In the genomic region with DNA sequence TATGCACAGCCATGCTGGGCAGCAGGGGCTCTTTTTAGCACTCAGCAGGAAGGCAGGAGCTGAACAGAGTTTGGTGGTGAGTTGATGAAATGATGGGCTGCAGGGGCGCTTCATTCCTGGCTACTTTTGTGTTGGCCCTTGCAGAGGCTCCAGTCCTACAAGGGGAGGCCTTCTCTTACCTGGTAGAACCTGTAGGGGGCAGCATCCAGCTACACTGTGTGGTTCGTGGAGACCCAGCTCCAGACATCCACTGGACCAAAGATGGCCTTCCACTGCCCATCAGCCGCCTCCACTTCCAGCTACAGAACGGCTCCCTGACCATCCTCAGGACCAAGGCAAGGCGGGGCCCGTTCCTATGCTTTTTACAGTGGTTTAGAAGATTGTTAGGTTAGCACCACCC, we compare ENCODE assay signal across 8 mouse cellular contexts. TPM values are rescaled to one million over a fixed set of nuclear protein-coding genes. Genes with fewer than 3 reads are reported as not detected.
DNase-seq lines count a peak whose midpoint lies in the region; ATAC-seq and TF ChIP-seq lines count a peak whose summit lies in the region.

No protein-coding gene starts in this region.

- TF ChIP-seq CTCF in liver, embryonic 14.5 days (IDR thresholded peaks at IDR 0.05; ENCODE audit: low read depth): peak; percentile 77
- TF ChIP-seq CTCF in spleen, adult 2 months (IDR thresholded peaks at IDR 0.05; ENCODE audit: extremely low read depth, insufficient read depth, insufficient read length, insufficient replicate concordance): peak; percentile 56; the same call in 1 of the 2 replicates

- H3K36me3 ChIP-seq in forebrain, embryonic 10.5 days (replicated peaks): no peaks in the 10 kb centered on the region
- H3K36me3 ChIP-seq in forebrain, embryonic 16.5 days (ENCODE audit: control insufficient read depth, insufficient read depth): no peaks in the 10 kb centered on the region
- no peaks in the 10 kb centered on the region for H3K36me3 ChIP-seq in neural tube, embryonic 15.5 days
- no peaks in the 10 kb centered on the region for H3K36me3 ChIP-seq in liver, embryonic 14.5 days (replicated peaks; ENCODE audit: control insufficient read depth, insufficient read depth, low read depth)
- no peaks in the 10 kb centered on the region for H3K36me3 ChIP-seq in spleen, adult 2 months (ENCODE audit: control insufficient read depth, insufficient read depth, low read length)

- no peak for TF ChIP-seq EP300 in liver, embryonic 14.5 days (IDR thresholded peaks at IDR 0.05; ENCODE audit: low read depth)

- TF ChIP-seq POLR2A in spleen, adult 2 months (IDR thresholded peaks at IDR 0.05; ENCODE audit: low read depth, low read length): no peak

- no peak for ATAC-seq in forebrain, embryonic 16.5 days
- no peak for ATAC-seq in neural tube, embryonic 15.5 days (ENCODE audit: low FRiP score)
- no peak for ATAC-seq in liver, embryonic 14.5 days (ENCODE audit: insufficient read depth)

- H3K9ac ChIP-seq in forebrain, embryonic 16.5 days (replicated peaks; ENCODE audit: low read depth, low read length): no peak overlapping the region
- no peak overlapping the region for H3K9ac ChIP-seq in neural tube, embryonic 15.5 days (replicated peaks)
- no peak overlapping the region for H3K9ac ChIP-seq in liver, embryonic 14.5 days (replicated peaks)

- H3K27ac ChIP-seq in forebrain, embryonic 10.5 days: no peak overlapping the region
- H3K27ac ChIP-seq in forebrain, embryonic 16.5 days (ENCODE audit: low read length): no peak overlapping the region
- H3K27ac ChIP-seq in neural tube, embryonic 15.5 days (replicated peaks): no peak overlapping the region
- H3K27ac ChIP-seq in liver, embryonic 14.5 days: no peak overlapping the region
- no peak overlapping the region for H3K27ac ChIP-seq in spleen, adult 2 months (ENCODE audit: insufficient read depth, low read length)

- DNase-seq in forebrain, embryonic 10.5 days (ENCODE audit: extremely low spot score, low spot score): peak; percentile 61
- DNase-seq in neural tube, embryonic 10.5 days (ENCODE audit: extremely low spot score, low spot score): peak; percentile 66
- DNase-seq in adrenal gland, postnatal 14 days: peak; percentile 76
- DNase-seq in heart, postnatal 14 days: peak; percentile 40 to 53
- no peak for DNase-seq in liver, embryonic 14.5 days (ENCODE audit: low read depth in 3 of 3, low spot score in 3 of 3)
- DNase-seq in spleen, adult 2 months (ENCODE audit: low read depth in 1 of 2, low spot score in 2 of 2): peak in 1 of 2 experiments; percentile 34

- 34% methylated on average over 6 of the region's 6 CpGs for WGBS in forebrain, embryonic 10.5 days
- 38% methylated on average over 6 of the region's 6 CpGs for WGBS in forebrain, embryonic 16.5 days
- 33% methylated on average over 6 of the region's 6 CpGs for WGBS in neural tube, embryonic 15.5 days
- WGBS in liver, embryonic 14.5 days (ENCODE audit: insufficient replicate concordance): 27% methylated on average over 6 of the region's 6 CpGs
- WGBS in spleen, adult 2 months: 38% methylated on average over 6 of the region's 6 CpGs

- no peak overlapping the region for H3K4me2 ChIP-seq in forebrain, embryonic 16.5 days (ENCODE audit: low read length)
- H3K4me2 ChIP-seq in neural tube, embryonic 15.5 days: no peak overlapping the region
- H3K4me2 ChIP-seq in liver, embryonic 14.5 days (ENCODE audit: low read depth): no peak overlapping the region

- peaks cover 10% of the 10 kb centered on the region for H3K4me1 ChIP-seq in forebrain, embryonic 10.5 days
- peaks cover 7% of the 10 kb centered on the region; the same call in 1 of the 2 replicates for H3K4me1 ChIP-seq in forebrain, embryonic 16.5 days (replicated peaks; ENCODE audit: control insufficient read depth, insufficient read depth, low read length)
- no peaks in the 10 kb centered on the region for H3K4me1 ChIP-seq in neural tube, embryonic 15.5 days
- peaks cover 0 to 5% of the 10 kb centered on the region in 2 experiments; a peak in 1 of 4 replicates for H3K4me1 ChIP-seq in liver, embryonic 14.5 days (replicated peaks; ENCODE audit: control insufficient read depth in 2 of 2, insufficient read depth in 2 of 2, low read length in 1 of 2)
- no peaks in the 10 kb centered on the region for H3K4me1 ChIP-seq in spleen, adult 2 months (ENCODE audit: control insufficient read depth, insufficient read depth, insufficient read length)

- H3K9me3 ChIP-seq in forebrain, embryonic 10.5 days: no peaks in the 10 kb centered on the region
- H3K9me3 ChIP-seq in forebrain, embryonic 16.5 days (ENCODE audit: control insufficient read depth, low read length): no peaks in the 10 kb centered on the region
- no peaks in the 10 kb centered on the region for H3K9me3 ChIP-seq in neural tube, embryonic 15.5 days (replicated peaks)
- no peaks in the 10 kb centered on the region for H3K9me3 ChIP-seq in liver, embryonic 14.5 days (ENCODE audit: control insufficient read depth, low read length)

- intact Hi-C loops in heart, postnatal 14 days (cut with DNase I): loop anchor here (1.0 kb wide), 1 partner anchor 37 kb away; no protein-coding TSS in a partner anchor

- H3K27me3 ChIP-seq in forebrain, embryonic 10.5 days (ENCODE audit: poor library complexity, severe bottlenecking): no peaks in the 10 kb centered on the region
- H3K27me3 ChIP-seq in forebrain, embryonic 16.5 days (replicated peaks; ENCODE audit: control insufficient read depth, insufficient read depth, low read length): no peaks in the 10 kb centered on the region
- 0 out of 2 replicates have a peak, but pooled peaks cover under 1% of the 10 kb centered on the region for H3K27me3 ChIP-seq in neural tube, embryonic 15.5 days (replicated peaks)
- H3K27me3 ChIP-seq in liver, embryonic 14.5 days (ENCODE audit: control insufficient read depth, insufficient read depth, low read length): no peaks in the 10 kb centered on the region
- H3K27me3 ChIP-seq in spleen, adult 2 months (ENCODE audit: control insufficient read depth, insufficient read depth, low read length): no peaks in the 10 kb centered on the region

- H3K4me3 ChIP-seq in forebrain, embryonic 10.5 days: no peak overlapping the region
- H3K4me3 ChIP-seq in forebrain, embryonic 16.5 days (replicated peaks; ENCODE audit: low read length): no peak overlapping the region
- no peak overlapping the region for H3K4me3 ChIP-seq in neural tube, embryonic 15.5 days (replicated peaks)
- no peak overlapping the region for H3K4me3 ChIP-seq in liver, embryonic 14.5 days (ENCODE audit: insufficient read depth in 1 of 2, low read depth in 2 of 2, low read length in 2 of 2)
- no peak overlapping the region for H3K4me3 ChIP-seq in spleen, adult 2 months (ENCODE audit: extremely low read depth, insufficient read depth, insufficient read length)

RNA-seq across cellular contexts. Expression of gene Ass1, which starts 34.4 kb away (rescaled TPM):
- 7.3 and 7.6 TPM in 2 replicates for polyA plus RNA-seq in forebrain, embryonic 10.5 days (2016; fragmentation: Nextera tagmentation; extraction: Ambion mirVana)
- polyA plus RNA-seq in forebrain, embryonic 16.5 days (2015; fragmentation: Nextera tagmentation; extraction: Ambion mirVana): 6.0 and 8.0 TPM in 2 replicates
- 9.1 and 21.3 TPM in 2 replicates for polyA plus RNA-seq in neural tube, embryonic 15.5 days (2015; fragmentation: Nextera tagmentation; extraction: Ambion mirVana)
- 46.9 and 410 TPM in 2 replicates for total RNA-seq in adrenal gland, postnatal 14 days (2021)
- total RNA-seq in heart, postnatal 14 days (2021): 1 to 10 TPM; 3.1 to 3.7 TPM
- polyA plus RNA-seq in liver, embryonic 14.5 days (2012; rRNA removed): 53.3 and 64.7 TPM in 2 replicates
- 86.7 and 97.2 TPM in 2 replicates for polyA plus RNA-seq in liver, embryonic 14.5 days (2014; fragmentation: Nextera tagmentation; extraction: Ambion mirVana)
- polyA plus RNA-seq in spleen, adult 2 months (2012; rRNA removed): 17.5 and 18.9 TPM in 2 replicates

Comparison
In these comparisons a context has a peak if more than half of its experiments do, and no peak if none do; other contexts are left out.
1. DNase-seq: peak in forebrain, embryonic 10.5 days (single experiment), neural tube, embryonic 10.5 days (single experiment), adrenal gland, postnatal 14 days (single experiment) and heart, postnatal 14 days (2 of 2); none in liver, embryonic 14.5 days (0 of 3).